Mouse (Mus musculus) CD4-positive naive resting alpha-beta T cell, adult 57 days (primary cell): Measurements from ENCODE around the gene Gmfg. TPM values are rescaled to one million over a fixed set of nuclear protein-coding genes. Genes with fewer than 3 reads are reported as not detected.

ENCODE experiments used
- total RNA-seq: library from RNA; stranded (reverse); gene quantifications from one replicate; pipeline ENCODE4 v1.2.4, GENCODE M21; 2023

The Gmfg gene
- 312 TPM for total RNA-seq

DNA sequence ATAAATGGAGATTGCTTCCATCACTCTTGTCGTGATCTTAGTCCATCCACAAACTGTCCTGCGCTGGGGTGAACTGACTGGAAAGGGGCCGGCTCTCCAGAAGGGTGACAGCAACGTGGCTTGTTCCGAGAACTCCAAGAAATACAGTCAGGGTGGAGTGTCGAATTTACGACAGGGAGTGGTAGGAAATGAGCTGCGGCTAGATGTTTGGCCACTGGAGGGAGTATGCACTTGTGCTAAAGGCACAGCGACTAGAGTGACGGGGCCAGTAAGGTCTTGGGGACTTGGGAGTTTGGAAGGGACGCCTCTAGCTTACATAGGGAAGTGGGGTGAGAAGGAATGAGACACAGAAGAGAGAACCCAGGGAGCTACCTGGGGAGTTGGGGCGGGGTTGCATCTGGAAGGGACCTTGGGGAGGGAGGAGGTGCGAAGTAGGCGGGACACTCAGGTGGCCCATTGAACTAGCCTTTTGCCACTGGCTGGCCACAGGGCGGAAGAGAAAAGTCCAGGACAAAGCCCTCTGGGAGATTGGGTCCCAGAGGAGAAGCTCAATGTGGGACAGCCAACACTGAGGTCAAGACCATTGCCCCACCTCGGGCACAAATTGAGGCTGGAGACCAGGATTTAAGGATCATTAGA, at the start of gene Gmfg:
Gene Gmfg (plus strand): TSS at position 516 of the 639 bp plus-strand sequence.

DNA sequence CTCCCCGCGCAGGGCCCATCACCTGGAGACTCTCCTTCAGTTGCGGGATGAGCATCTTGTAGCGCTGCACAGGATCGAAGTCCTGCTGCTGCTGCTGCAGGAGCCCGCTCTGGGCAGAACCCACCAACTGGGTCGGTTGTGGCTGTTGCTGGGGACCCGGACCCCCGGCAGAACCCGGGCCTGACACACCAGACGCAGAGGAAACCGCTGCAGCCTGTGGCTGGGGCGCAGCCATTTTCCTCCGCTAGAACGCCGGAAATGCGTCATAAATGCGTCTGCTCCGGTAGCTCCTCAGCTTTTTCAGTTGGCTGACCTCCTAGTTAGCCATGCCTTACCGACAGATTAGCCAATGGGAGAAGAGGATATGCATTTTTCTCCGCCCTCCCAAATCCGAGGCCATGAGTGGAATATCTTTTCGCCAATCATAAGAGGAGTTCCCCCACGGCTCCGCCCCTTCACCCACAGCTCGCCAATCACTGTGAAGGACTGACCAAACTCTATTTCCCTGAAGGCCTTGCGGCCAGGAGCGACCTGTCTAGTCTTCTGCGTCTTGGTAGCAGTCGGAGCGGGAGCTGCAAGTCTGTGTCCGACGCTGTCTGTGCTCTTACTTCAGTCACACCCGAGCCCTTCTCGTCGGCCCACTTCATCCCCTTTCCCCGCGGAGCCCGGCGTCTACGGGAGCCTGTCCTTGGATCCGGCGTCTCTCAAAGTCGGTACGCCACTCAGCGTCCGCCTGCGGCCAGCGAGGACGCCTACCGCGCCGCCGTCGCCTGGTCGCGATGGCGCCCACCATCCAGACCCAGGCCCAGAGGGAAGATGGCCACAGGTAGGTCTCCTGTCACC, 44.6 kb upstream of the Gmfg start, which contains the start of the genes Med29 and Paf1:
Gene Med29 (minus strand): TSS at position 280 of the 843 bp plus-strand sequence.
Gene Paf1 (plus strand): TSS at position 523 of the 843 bp plus-strand sequence.

DNA sequence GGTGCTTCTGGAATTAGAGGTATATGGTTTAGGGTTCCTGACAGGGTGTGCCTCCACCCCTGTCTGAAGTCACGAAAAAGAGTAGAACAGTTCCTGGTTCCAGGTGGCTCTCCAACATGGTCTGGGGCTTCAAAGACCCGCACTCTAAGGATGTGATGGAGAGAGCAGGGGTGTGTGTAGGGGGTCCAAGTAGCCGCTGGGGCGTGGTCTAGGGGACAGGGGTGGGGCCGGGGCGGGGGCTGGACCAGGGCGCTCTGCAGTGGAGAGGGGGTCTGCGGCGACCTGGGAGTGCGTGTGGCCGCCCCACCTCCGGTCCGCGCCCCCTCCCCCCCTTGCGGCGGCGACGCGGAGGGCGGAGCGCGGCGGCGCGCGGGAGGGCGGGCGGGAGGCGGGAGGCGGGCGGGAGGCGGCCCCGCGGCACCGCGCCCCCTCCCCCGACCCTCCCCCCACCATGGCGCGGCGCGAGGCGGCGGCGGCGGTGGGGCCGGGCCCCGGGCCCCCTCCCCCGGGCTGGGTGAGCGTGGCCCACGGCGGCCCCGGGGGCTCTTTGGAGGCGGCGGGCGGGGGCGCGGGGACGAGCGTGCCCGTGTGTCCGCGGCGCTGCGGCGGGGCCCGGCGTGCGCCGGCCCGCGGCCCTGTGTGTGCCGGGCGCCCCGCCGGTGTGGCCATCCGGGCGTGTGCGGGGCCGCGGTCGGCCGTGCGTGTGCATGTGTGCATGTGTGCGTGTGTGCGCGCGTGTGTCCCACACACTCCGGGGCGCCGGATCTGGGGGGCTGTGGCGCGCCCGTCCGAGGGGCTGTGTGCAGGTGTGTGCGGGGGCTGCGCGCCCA, 14.5 kb downstream of the Gmfg start, which contains the start of gene Lrfn1:
Gene Lrfn1 (plus strand): TSS at position 450 of the 830 bp plus-strand sequence.

Other genes with a start within 250 kb of the Gmfg start
- gene Eid2, start 169.6 kb upstream of the Gmfg start, total RNA-seq, result 9.9 TPM
- gene Eid2b, start 159.7 kb upstream of the Gmfg start, total RNA-seq, result 5.5 TPM
- not detected for gene Selenov, start 146.3 kb upstream of the Gmfg start, total RNA-seq
- not detected for gene Dll3, start 135.2 kb upstream of the Gmfg start, total RNA-seq
- 32.5 TPM for gene Timm50, start 125.4 kb upstream of the Gmfg start, total RNA-seq
- 190 TPM for gene Supt5, start 98.7 kb upstream of the Gmfg start, total RNA-seq
- 5,484 TPM for gene Rps16, start 86.8 kb upstream of the Gmfg start, total RNA-seq
- 207 TPM for gene Plekhg2, start 64.8 kb upstream of the Gmfg start, total RNA-seq
- 442 TPM for gene Zfp36, start 57.2 kb upstream of the Gmfg start, total RNA-seq
- 14.8 TPM for gene Med29, start 44.7 kb upstream of the Gmfg start, total RNA-seq
- 154 TPM for gene Paf1, start 44.5 kb upstream of the Gmfg start, total RNA-seq
- gene Lrfn1, start 14.5 kb downstream of the Gmfg start, total RNA-seq, result 6.7 TPM
- not detected for gene Ifnl2, start 73.0 kb downstream of the Gmfg start, total RNA-seq
- gene Ifnl3, start 85.4 kb downstream of the Gmfg start, total RNA-seq, result not detected
- not detected for gene Sycn, start 103.4 kb downstream of the Gmfg start, total RNA-seq
- gene Nccrp1, start 109.8 kb downstream of the Gmfg start, total RNA-seq, result 0.38 TPM
- 45.7 TPM for gene Samd4b, start 160.7 kb downstream of the Gmfg start, total RNA-seq
- 8.9 TPM for gene Pak4, start 160.7 kb downstream of the Gmfg start, total RNA-seq
- not detected for gene Acp7, start 193.9 kb downstream of the Gmfg start, total RNA-seq